Mouse (Mus musculus) lung, adult 2 months (tissue): Measurements from ENCODE around the gene Cdkn2aip.

Source experiments
- CTCF ChIP-seq: fragments of 200-500 bp; IDR thresholded peaks from 2 replicates; pipeline ENCODE4 v1.5.1; 2011; ENCODE audit warnings: mild to moderate bottlenecking, low read length, control low read depth; ENCODE audit not compliant: insufficient read depth
- POLR2A ChIP-seq: fragments of 200-500 bp; IDR thresholded peaks from 2 replicates; pipeline ENCODE4 v1.6.1; 2011; ENCODE audit warnings: low read depth, mild to moderate bottlenecking, control low read depth, low read length, borderline replicate concordance; ENCODE audit errors: extremely low read depth

DNA sequence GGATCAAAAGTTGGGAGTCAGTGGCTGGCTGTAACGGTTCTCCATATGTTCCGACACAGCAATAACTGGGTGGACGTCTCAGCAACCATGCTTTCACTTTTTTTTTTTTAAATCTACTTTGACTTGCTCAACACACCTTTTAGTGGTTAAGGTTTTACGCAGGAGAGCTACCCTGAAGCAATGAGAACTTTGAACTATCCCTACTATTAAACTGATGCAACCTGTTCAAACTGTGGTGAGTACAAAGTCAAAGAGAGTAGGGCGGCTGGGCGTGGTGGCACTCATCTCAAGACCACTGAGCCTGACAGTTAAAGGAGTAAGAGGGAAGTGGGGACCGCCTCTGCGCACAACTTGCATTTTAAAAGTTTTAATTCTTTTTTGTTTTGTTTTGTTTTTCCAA, 7.0 kb downstream of the Cdkn2aip start:
- no peak for TF ChIP-seq CTCF
- no peak for TF ChIP-seq POLR2A
